In the genomic region with DNA sequence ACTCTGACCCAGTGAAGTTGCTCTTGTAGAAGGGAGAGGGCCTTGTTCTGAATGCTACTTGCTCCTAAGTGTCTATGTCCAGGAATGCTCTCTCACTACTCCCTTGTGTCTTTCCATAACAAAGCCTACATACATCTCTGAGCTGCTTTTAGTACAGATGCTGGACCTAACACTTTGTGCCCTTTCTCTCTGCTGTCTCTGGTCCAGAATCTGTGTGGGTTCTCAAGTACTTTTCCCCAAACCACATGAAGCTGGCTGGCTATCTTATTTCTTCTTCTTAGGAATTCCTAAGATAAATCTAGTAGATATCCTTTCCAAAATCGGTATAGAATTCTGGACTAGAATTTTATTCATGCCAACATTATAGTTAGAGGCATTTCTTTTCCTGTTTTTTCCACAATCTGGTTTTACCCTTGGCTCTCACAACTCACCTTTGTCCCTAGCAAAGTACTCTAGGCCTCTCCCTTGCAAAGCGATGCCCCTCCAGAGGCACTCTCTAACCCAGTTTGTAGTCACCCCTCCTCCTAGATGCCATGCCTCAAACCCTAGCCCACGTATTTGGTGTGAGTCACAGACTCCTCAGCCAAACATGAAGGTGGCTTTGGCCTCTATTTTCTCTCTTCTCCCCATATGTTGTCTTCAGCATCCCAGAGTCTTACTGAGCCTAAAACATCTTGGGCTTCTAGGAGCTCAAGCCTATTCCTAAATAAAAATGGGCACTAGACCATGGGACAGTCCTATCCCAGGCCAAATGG, we compare ENCODE assay signal across 25 mouse cellular contexts. TPM values are rescaled to one million over a fixed set of nuclear protein-coding genes. Genes with fewer than 3 reads are reported as not detected.
DNase-seq lines count a peak whose midpoint lies in the region; ATAC-seq and TF ChIP-seq lines count a peak whose summit lies in the region.
"Had no signal": no experiment of that assay in that cellular context is flagged by ENCODE, and none has a peak within 500 bp of the region (broad histone marks: within the 10 kb centered on the region; RNA-seq: fewer than 3 reads in every experiment).

No protein-coding gene starts in this region.

- H3K36me3 ChIP-seq in intestine, postnatal 0 days (ENCODE audit: control insufficient read depth, insufficient read depth): peaks cover 22% of the 10 kb centered on the region
- H3K36me3 ChIP-seq in intestine, embryonic 15.5 days: 0 out of 2 replicates have a peak, but pooled peaks cover 6% of the 10 kb centered on the region
- H3K36me3 ChIP-seq in midbrain, embryonic 11.5 days (ENCODE audit: control insufficient read depth, insufficient read depth, low read length): 0 out of 2 replicates have a peak, but pooled peaks cover 2% of the 10 kb centered on the region
- peaks cover 4% of the 10 kb centered on the region; the same call in 1 of the 2 replicates for H3K36me3 ChIP-seq in midbrain, postnatal 0 days (ENCODE audit: insufficient read depth, low read length)

- no peak for TF ChIP-seq POLR2A in cortical plate, adult 2 months (IDR thresholded peaks at IDR 0.05; ENCODE audit: extremely low read depth, insufficient read depth, low read length)

- DNase-seq in midbrain, embryonic 11.5 days (ENCODE audit: low spot score, missing footprints): peak; percentile 53
- DNase-seq in midbrain, postnatal 0 days (ENCODE audit: low spot score): no peak
- peak; percentile 44 for DNase-seq in NIH3T3 (ENCODE audit: low read depth)
- DNase-seq in kidney, postnatal 36 days: no peak
- no peak for DNase-seq in cerebellum, adult 9-10 months
- DNase-seq: adrenal gland, postnatal 10 days; B cell, adult 2 months; cerebellum, adult 11-12 months; cerebellum, adult 9-11 months; cerebellum, postnatal 36 days; gastrocnemius, postnatal 10 days; heart, postnatal 10 days; heart, postnatal 4 days had no signal

- no peak for ATAC-seq in intestine, postnatal 0 days
- no peak for ATAC-seq in intestine, embryonic 15.5 days
- ATAC-seq in midbrain, embryonic 11.5 days (ENCODE audit: low FRiP score): no peak
- ATAC-seq in midbrain, postnatal 0 days (ENCODE audit: low FRiP score): no peak
- ATAC-seq: CD4-positive, CD25-positive, alpha-beta regulatory T cell, adult 4 months; forebrain, embryonic 15.5 days; hindbrain, embryonic 16.5 days; inflammation-experienced regulatory T-cells, adult 6 months had no signal

- H3K4me2 ChIP-seq in intestine, postnatal 0 days (replicated peaks; ENCODE audit: low read depth): no peak overlapping the region
- no peak overlapping the region for H3K4me2 ChIP-seq in intestine, embryonic 15.5 days (replicated peaks)
- H3K4me2 ChIP-seq in midbrain, embryonic 11.5 days: no peak overlapping the region
- H3K4me2 ChIP-seq in midbrain, postnatal 0 days (ENCODE audit: low read depth, low read length, poor library complexity, severe bottlenecking): no peak overlapping the region
- H3K4me2 ChIP-seq: forebrain, embryonic 15.5 days; hindbrain, embryonic 12.5 days had no signal

- no peak overlapping the region for H3K9ac ChIP-seq in intestine, postnatal 0 days (ENCODE audit: low read depth, low read length)
- no peak overlapping the region for H3K9ac ChIP-seq in intestine, embryonic 15.5 days
- no peak overlapping the region for H3K9ac ChIP-seq in midbrain, embryonic 11.5 days (ENCODE audit: low read length)
- no peak overlapping the region for H3K9ac ChIP-seq in midbrain, postnatal 0 days (replicated peaks; ENCODE audit: low read length, poor library complexity, severe bottlenecking)
- H3K9ac ChIP-seq: forebrain, embryonic 15.5 days; hindbrain, embryonic 12.5 days had no signal

- H3K27ac ChIP-seq in intestine, postnatal 0 days (ENCODE audit: low read depth, low read length): peak overlapping the region; percentile 4; the same call in 1 of the 2 replicates
- no peak overlapping the region for H3K27ac ChIP-seq in intestine, embryonic 15.5 days
- H3K27ac ChIP-seq in midbrain, embryonic 11.5 days (ENCODE audit: low read depth, low read length): no peak overlapping the region
- H3K27ac ChIP-seq in midbrain, postnatal 0 days (ENCODE audit: low read depth, low read length): no peak overlapping the region
- peak overlapping the region; percentile 51 for H3K27ac ChIP-seq in cortical plate, adult 2 months (ENCODE audit: insufficient read depth, low read length)
- H3K27ac ChIP-seq: embryonic facial prominence, embryonic 10.5 days had no signal

- no peak overlapping the region for H3K4me3 ChIP-seq in intestine, postnatal 0 days (ENCODE audit: low read depth, low read length)
- no peak overlapping the region for H3K4me3 ChIP-seq in intestine, embryonic 15.5 days (replicated peaks)
- H3K4me3 ChIP-seq in midbrain, embryonic 11.5 days (ENCODE audit: low read depth, low read length): no peak overlapping the region
- H3K4me3 ChIP-seq in midbrain, postnatal 0 days (ENCODE audit: low read depth, low read length): no peak overlapping the region
- H3K4me3 ChIP-seq in cortical plate, adult 2 months (ENCODE audit: insufficient read depth, low read length): no peak overlapping the region
- H3K4me3 ChIP-seq: embryonic facial prominence, embryonic 10.5 days; forebrain, embryonic 15.5 days; hindbrain, embryonic 12.5 days had no signal

- H3K4me1 ChIP-seq in intestine, postnatal 0 days (replicated peaks; ENCODE audit: control insufficient read depth, insufficient read depth, low read length): 0 out of 2 replicates have a peak, but pooled peaks cover 7% of the 10 kb centered on the region
- H3K4me1 ChIP-seq in intestine, embryonic 15.5 days (replicated peaks): no peaks in the 10 kb centered on the region
- peaks cover 4% of the 10 kb centered on the region; the same call in 1 of the 2 replicates for H3K4me1 ChIP-seq in midbrain, embryonic 11.5 days (ENCODE audit: control insufficient read depth, insufficient read depth, low read length)
- no peaks in the 10 kb centered on the region for H3K4me1 ChIP-seq in midbrain, postnatal 0 days (ENCODE audit: insufficient read depth, low read length)
- peaks cover 16% of the 10 kb centered on the region for H3K4me1 ChIP-seq in cortical plate, adult 2 months (ENCODE audit: control insufficient read depth, insufficient read depth, low read length)
- H3K4me1 ChIP-seq: embryonic facial prominence, embryonic 10.5 days had no signal

- WGBS in intestine, postnatal 0 days: 74% methylated on average over 3 of the region's 3 CpGs
- 85% methylated on average over 3 of the region's 3 CpGs for WGBS in intestine, embryonic 15.5 days
- WGBS in midbrain, embryonic 11.5 days: 83% methylated on average over 3 of the region's 3 CpGs
- WGBS in midbrain, postnatal 0 days: 92% methylated on average over 3 of the region's 3 CpGs

- no peak for TF ChIP-seq CTCF in intestine, postnatal 0 days (IDR thresholded peaks at IDR 0.05; ENCODE audit: low read depth)
- TF ChIP-seq CTCF in midbrain, postnatal 0 days (IDR thresholded peaks at IDR 0.05): no peak
- no peak for TF ChIP-seq CTCF in cortical plate, adult 2 months (IDR thresholded peaks at IDR 0.05; ENCODE audit: extremely low read depth, insufficient read depth, low read length)

- no peaks in the 10 kb centered on the region for H3K27me3 ChIP-seq in intestine, postnatal 0 days (replicated peaks; ENCODE audit: control insufficient read depth, insufficient read depth, low read length)
- no peaks in the 10 kb centered on the region for H3K27me3 ChIP-seq in intestine, embryonic 15.5 days (replicated peaks)
- no peaks in the 10 kb centered on the region for H3K27me3 ChIP-seq in midbrain, embryonic 11.5 days (ENCODE audit: control insufficient read depth, insufficient read depth, low read length)
- H3K27me3 ChIP-seq in midbrain, postnatal 0 days (ENCODE audit: insufficient read depth, low read length): no peaks in the 10 kb centered on the region
- H3K27me3 ChIP-seq: forebrain, embryonic 15.5 days; hindbrain, embryonic 12.5 days had no signal

- no peaks in the 10 kb centered on the region for H3K9me3 ChIP-seq in intestine, postnatal 0 days (ENCODE audit: control insufficient read depth)
- H3K9me3 ChIP-seq in intestine, embryonic 15.5 days: no peaks in the 10 kb centered on the region
- H3K9me3 ChIP-seq in midbrain, embryonic 11.5 days (ENCODE audit: control insufficient read depth, low read length): no peaks in the 10 kb centered on the region
- H3K9me3 ChIP-seq in midbrain, postnatal 0 days (ENCODE audit: low read length): no peaks in the 10 kb centered on the region
- H3K9me3 ChIP-seq: embryonic facial prominence, embryonic 10.5 days; forebrain, embryonic 15.5 days; G1E; hindbrain, embryonic 12.5 days had no signal

RNA-seq across cellular contexts. Expression of gene Chrm4, which starts 23.7 kb away (rescaled TPM):
- 0.24 and 0.26 TPM in 2 replicates for polyA plus RNA-seq in intestine, postnatal 0 days (2015; fragmentation: Nextera tagmentation; extraction: Ambion mirVana)
- 0.23 and 0.25 TPM in 2 replicates for polyA plus RNA-seq in intestine, embryonic 15.5 days (2015; fragmentation: Nextera tagmentation; extraction: Ambion mirVana)
- polyA plus RNA-seq in midbrain, embryonic 11.5 days (2014; fragmentation: Nextera tagmentation; extraction: Ambion mirVana): 0.26 and 0.37 TPM in 2 replicates
- total RNA-seq in midbrain, postnatal 0 days (2014; rRNA removed): 1.8 and 4.0 TPM in 2 replicates
- polyA plus RNA-seq in midbrain, postnatal 0 days (2015; fragmentation: Nextera tagmentation; extraction: Ambion mirVana): 0.25 and 0.34 TPM in 2 replicates
- 32.9 and 45.0 TPM in 2 replicates for polyA plus RNA-seq in cortical plate, adult 2 months (2012; rRNA removed)
- total RNA-seq: heart, postnatal 4 days had no signal
- polyA plus RNA-seq: G1E; heart, embryonic 14.5 days had no signal

RNA-seq across cellular contexts. Expression of gene Mdk, which starts 28.7 kb away (rescaled TPM):
- polyA plus RNA-seq in intestine, postnatal 0 days (2015; fragmentation: Nextera tagmentation; extraction: Ambion mirVana): 119 and 128 TPM in 2 replicates
- polyA plus RNA-seq in intestine, embryonic 15.5 days (2015; fragmentation: Nextera tagmentation; extraction: Ambion mirVana): 534 and 652 TPM in 2 replicates
- polyA plus RNA-seq in midbrain, embryonic 11.5 days (2014; fragmentation: Nextera tagmentation; extraction: Ambion mirVana): 926 and 968 TPM in 2 replicates
- 39.0 and 40.8 TPM in 2 replicates for total RNA-seq in midbrain, postnatal 0 days (2014; rRNA removed)
- 71.0 and 71.4 TPM in 2 replicates for polyA plus RNA-seq in midbrain, postnatal 0 days (2015; fragmentation: Nextera tagmentation; extraction: Ambion mirVana)
- polyA plus RNA-seq in cortical plate, adult 2 months (2012; rRNA removed): 38.2 and 38.5 TPM in 2 replicates

RNA-seq across cellular contexts. Expression of gene Gm9821, which starts 42.2 kb away (rescaled TPM):
- polyA plus RNA-seq in intestine, postnatal 0 days (2015; fragmentation: Nextera tagmentation; extraction: Ambion mirVana): 0.21 and 0.30 TPM in 2 replicates
- polyA plus RNA-seq in intestine, embryonic 15.5 days (2015; fragmentation: Nextera tagmentation; extraction: Ambion mirVana): 0.44 and 0.73 TPM in 2 replicates
- polyA plus RNA-seq in midbrain, embryonic 11.5 days (2014; fragmentation: Nextera tagmentation; extraction: Ambion mirVana): 0.25 TPM in 1 of 2 replicates, not detected in the other
- total RNA-seq in midbrain, postnatal 0 days (2014; rRNA removed): 0.11 TPM in 1 of 2 replicates, not detected in the other
- polyA plus RNA-seq in midbrain, postnatal 0 days (2015; fragmentation: Nextera tagmentation; extraction: Ambion mirVana): 0.14 TPM in 1 of 2 replicates, not detected in the other
- polyA plus RNA-seq in cortical plate, adult 2 months (2012; rRNA removed): not detected in 2 replicates
- total RNA-seq: adrenal gland, postnatal 10 days; adrenal gland, postnatal 4 days; gastrocnemius, postnatal 10 days; heart, postnatal 10 days; heart, postnatal 4 days had no signal

Comparison
In these comparisons a context has a peak if more than half of its experiments do, and no peak if none do; other contexts are left out.
1. H3K27ac ChIP-seq: peak in intestine, postnatal 0 days (single experiment) and cortical plate, adult 2 months (single experiment); none in intestine, embryonic 15.5 days (single experiment), midbrain, embryonic 11.5 days (single experiment) and midbrain, postnatal 0 days (single experiment).
2. DNase-seq: peak in midbrain, embryonic 11.5 days (single experiment) and NIH3T3 (single experiment); none in midbrain, postnatal 0 days (single experiment), kidney, postnatal 36 days (0 of 2) and cerebellum, adult 9-10 months (single experiment).
3. RNA of gene Chrm4, which starts 23.7 kb away (polyA plus RNA-seq): 32.9 to 45.0 TPM in cortical plate, adult 2 months; 0.26 to 0.37 TPM in midbrain, embryonic 11.5 days, 0.24 to 0.26 TPM in intestine, postnatal 0 days, 0.23 to 0.25 TPM in intestine, embryonic 15.5 days and 0.25 to 0.34 TPM in midbrain, postnatal 0 days; every median in the first group is over 10 times any median in the second.